Mouse (Mus musculus): ENCODE results near the gene Rhot1. TPM values are rescaled to one million over a fixed set of nuclear protein-coding genes. Genes with fewer than 3 reads are reported as not detected.

Rhot1 gene
- total and polyA plus RNA-seq, 3 experiments: 38.7 to 60.7 (median 57.2) TPM

DNA sequence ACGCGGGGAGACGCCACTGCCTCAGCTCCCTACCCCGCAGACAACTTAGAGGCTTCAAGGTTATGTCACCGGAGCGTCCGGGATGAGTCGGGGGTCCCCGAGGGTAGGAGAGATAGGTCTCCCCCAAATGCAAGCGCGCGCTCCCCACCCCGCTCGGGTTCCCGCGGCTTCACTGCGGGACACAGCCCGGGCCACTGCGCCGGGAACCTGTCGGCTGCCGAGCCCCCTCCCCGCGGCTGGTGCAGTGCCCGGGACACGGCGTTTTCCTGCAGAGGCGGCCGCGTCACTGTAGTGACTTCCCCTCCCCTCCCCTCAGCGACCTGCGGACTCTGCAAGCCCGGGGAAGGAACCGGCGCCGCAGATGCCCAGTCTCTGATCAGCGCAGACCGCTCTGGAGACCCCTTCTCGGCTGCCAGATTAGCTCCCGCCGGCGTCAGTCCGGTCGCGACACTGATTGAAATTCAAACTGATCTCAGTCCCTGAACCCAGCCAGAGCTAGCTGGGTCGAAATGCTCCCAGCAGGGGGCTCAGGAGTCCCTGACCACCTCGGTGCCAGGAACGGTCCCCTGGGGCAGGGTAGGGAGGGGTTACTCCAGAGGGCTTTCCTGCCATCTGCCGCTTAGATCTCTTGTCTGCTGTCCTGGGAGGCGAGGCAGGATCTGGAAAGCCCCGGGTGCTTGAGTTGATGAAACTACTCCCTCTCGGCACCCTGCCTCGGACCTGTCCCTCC, 92.7 kb downstream of the Rhot1 start:
- H3K9ac ChIP-seq (ENCODE audit: low read depth, low read length): peak overlapping the region; percentile 87
- peak overlapping the region; percentile 81 for H3K27ac ChIP-seq
- H3K4me1 ChIP-seq (ENCODE audit: control insufficient read depth, insufficient read depth, low read length): peaks cover 2% of the 10 kb centered on the region; the same call in 1 of the 2 replicates
- intact Hi-C loops (cut with DNase I): loop anchor here (2.0 to 5.0 kb wide), 2 partner anchors 15 to 51 kb away; no protein-coding TSS in a partner anchor
- H3K4me3 ChIP-seq: peak overlapping the region; percentile 79
- H3K27me3 ChIP-seq (ENCODE audit: control insufficient read depth, insufficient read depth, low read length): no peaks in the 10 kb centered on the region
- H3K36me3 ChIP-seq (ENCODE audit: control insufficient read depth, insufficient read depth, low read length): no peaks in the 10 kb centered on the region
- TF ChIP-seq CTCF (IDR thresholded peaks at IDR 0.05) (peak; percentile 64), POLR2A (IDR thresholded peaks at IDR 0.05; ENCODE audit: insufficient read depth, low read depth, low read length) (no peak), EP300 (IDR thresholded peaks at IDR 0.05; ENCODE audit: insufficient read depth, low read depth, low read length) (no peak)
- no peaks in the 10 kb centered on the region for H3K79me2 ChIP-seq (replicated peaks; ENCODE audit: control insufficient read depth, insufficient read depth, low read length)
- peak; percentile 80 for DNase-seq
- under 1% methylated on average over 53 of the region's 53 CpGs for WGBS

DNA sequence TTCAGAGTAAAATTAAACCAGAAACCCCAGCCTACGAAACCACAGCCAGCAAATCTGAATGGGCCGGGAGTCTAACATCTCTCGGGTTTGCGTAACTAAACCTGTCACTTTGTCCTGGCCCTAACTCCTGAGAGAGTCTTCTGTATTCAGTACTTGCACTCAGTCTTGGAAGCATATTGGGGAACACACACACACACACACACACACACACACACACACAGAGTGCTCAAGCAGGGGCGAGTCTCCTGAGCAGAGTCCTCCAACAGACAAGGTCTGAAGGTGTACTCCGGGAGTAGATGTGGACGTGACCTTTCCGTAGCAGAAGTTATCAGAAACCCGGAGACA, 93.2 kb downstream of the Rhot1 start:
- Histone ChIP-seq H3K79me2 (replicated peaks; ENCODE audit: control insufficient read depth, insufficient read depth, low read length) (no peaks in the 10 kb centered on the region), H3K4me3 (peak overlapping the region; percentile 79), H3K9ac (ENCODE audit: low read depth, low read length) (peak overlapping the region; percentile 87), H3K36me3 (ENCODE audit: control insufficient read depth, insufficient read depth, low read length) (no peaks in the 10 kb centered on the region), H3K27me3 (ENCODE audit: control insufficient read depth, insufficient read depth, low read length) (no peaks in the 10 kb centered on the region), H3K4me1 (ENCODE audit: control insufficient read depth, insufficient read depth, low read length) (peaks cover 2% of the 10 kb centered on the region; the same call in 1 of the 2 replicates), H3K27ac (peak overlapping the region; percentile 81)
- WGBS: 2% methylated on average over 9 of the region's 9 CpGs
- intact Hi-C loops (cut with DNase I): loop anchor here (5.0 kb wide), 1 partner anchor 50 kb away; no protein-coding TSS in a partner anchor
- no peak for DNase-seq
- no peak for TF ChIP-seq EP300 (IDR thresholded peaks at IDR 0.05; ENCODE audit: insufficient read depth, low read depth, low read length)
- TF ChIP-seq POLR2A (IDR thresholded peaks at IDR 0.05; ENCODE audit: insufficient read depth, low read depth, low read length): no peak
- no peak for TF ChIP-seq CTCF (IDR thresholded peaks at IDR 0.05)

DNA sequence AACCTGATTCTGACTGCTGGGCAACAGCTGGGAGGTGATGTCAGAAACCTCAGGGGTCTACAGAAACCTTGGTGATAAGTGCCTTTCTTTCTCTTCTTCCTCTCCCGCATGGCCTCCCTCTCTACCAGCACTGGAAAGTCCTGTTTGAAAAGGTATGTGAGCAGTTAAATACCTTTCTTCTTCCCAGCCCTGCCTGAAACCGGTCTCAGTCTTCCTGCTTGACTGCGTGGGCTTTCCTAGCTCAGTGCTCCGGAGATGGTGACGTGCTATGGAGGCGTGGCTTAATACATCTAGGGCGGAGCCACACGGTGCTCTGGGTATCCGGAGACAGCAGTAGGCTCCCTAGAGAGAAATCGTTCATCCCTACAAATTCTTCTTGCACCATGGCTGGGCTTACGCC, 93.7 kb downstream of the Rhot1 start:
- H3K4me1 ChIP-seq (ENCODE audit: control insufficient read depth, insufficient read depth, low read length): peaks cover 2% of the 10 kb centered on the region; the same call in 1 of the 2 replicates
- H3K27ac ChIP-seq: no peak overlapping the region
- H3K79me2 ChIP-seq (replicated peaks; ENCODE audit: control insufficient read depth, insufficient read depth, low read length): no peaks in the 10 kb centered on the region
- DNase-seq: peak; percentile 78
- no peaks in the 10 kb centered on the region for H3K36me3 ChIP-seq (ENCODE audit: control insufficient read depth, insufficient read depth, low read length)
- 8% methylated on average over 11 of the region's 11 CpGs for WGBS
- H3K4me3 ChIP-seq: peak overlapping the region; percentile 79
- intact Hi-C loops (cut with DNase I): loop anchor here (5.0 kb wide), 1 partner anchor 50 kb away; no protein-coding TSS in a partner anchor
- TF ChIP-seq CTCF (IDR thresholded peaks at IDR 0.05) (no peak), POLR2A (IDR thresholded peaks at IDR 0.05; ENCODE audit: insufficient read depth, low read depth, low read length) (peak; percentile 55; the same call in 1 of the 2 replicates), EP300 (IDR thresholded peaks at IDR 0.05; ENCODE audit: insufficient read depth, low read depth, low read length) (no peak)
- no peaks in the 10 kb centered on the region for H3K27me3 ChIP-seq (ENCODE audit: control insufficient read depth, insufficient read depth, low read length)
- H3K9ac ChIP-seq (ENCODE audit: low read depth, low read length): no peak overlapping the region

DNA sequence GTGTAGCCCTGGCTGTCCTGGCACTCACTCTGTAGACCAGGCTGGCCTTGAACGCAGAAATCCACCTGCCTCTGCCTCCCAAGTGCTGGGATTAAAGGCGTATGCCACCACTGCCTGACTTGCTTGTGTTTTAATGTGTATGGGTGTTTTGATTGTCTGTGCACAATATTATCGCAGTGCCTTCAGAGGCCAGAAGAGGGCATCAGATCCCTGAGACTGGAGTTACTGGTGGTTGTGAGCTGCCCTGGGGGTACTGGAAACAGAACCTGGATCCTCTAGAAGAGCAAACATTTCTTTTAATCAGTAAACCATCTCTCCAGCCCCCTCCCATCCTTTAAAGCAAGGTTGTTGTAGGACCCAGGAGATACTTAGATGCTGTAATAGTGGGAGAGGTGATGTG, 94.9 kb downstream of the Rhot1 start:
- intact Hi-C loops (cut with DNase I): loop anchor here (5.0 kb wide), 1 partner anchor 49 kb away; no protein-coding TSS in a partner anchor
- peak; percentile 46 for TF ChIP-seq CTCF (IDR thresholded peaks at IDR 0.05)
- no peak for TF ChIP-seq EP300 (IDR thresholded peaks at IDR 0.05; ENCODE audit: insufficient read depth, low read depth, low read length)
- no peak for TF ChIP-seq POLR2A (IDR thresholded peaks at IDR 0.05; ENCODE audit: insufficient read depth, low read depth, low read length)

DNA sequence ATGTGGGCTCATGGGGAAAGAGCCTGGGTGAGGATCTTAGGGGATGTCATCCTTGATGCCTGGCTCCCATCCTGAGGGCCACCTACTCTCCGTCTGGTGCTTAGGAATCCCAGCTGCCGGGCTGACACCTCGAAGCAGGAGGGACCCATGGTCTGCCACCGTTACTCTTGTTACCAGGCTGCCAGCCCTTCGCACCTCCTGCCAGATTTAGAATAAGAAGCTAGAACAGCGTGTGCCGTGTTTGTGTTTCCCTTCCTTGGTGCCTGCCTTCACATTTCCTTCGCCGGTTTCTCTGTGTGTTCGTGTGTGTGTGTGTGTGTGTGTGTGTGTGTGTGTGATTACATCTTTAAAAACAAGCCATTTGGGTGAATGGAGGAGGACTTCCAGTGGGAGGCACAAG, 96.0 kb downstream of the Rhot1 start:
- intact Hi-C loops (cut with DNase I): loop anchor here (5.0 kb wide), 1 partner anchor 47 kb away; no protein-coding TSS in a partner anchor

More for the DNA sequence above, 94.9 kb downstream of the Rhot1 start:
- 97% methylated on average over 3 of the region's 3 CpGs for WGBS
- DNase-seq: no peak
- H3K36me3 ChIP-seq (ENCODE audit: control insufficient read depth, insufficient read depth, low read length): no peaks in the 10 kb centered on the region
- H3K79me2 ChIP-seq (replicated peaks; ENCODE audit: control insufficient read depth, insufficient read depth, low read length): no peaks in the 10 kb centered on the region
- no peak overlapping the region for H3K4me3 ChIP-seq
- H3K27ac ChIP-seq: no peak overlapping the region
- H3K9ac ChIP-seq (ENCODE audit: low read depth, low read length): no peak overlapping the region
- peaks cover 2% of the 10 kb centered on the region; the same call in 1 of the 2 replicates for H3K4me1 ChIP-seq (ENCODE audit: control insufficient read depth, insufficient read depth, low read length)
- no peaks in the 10 kb centered on the region for H3K27me3 ChIP-seq (ENCODE audit: control insufficient read depth, insufficient read depth, low read length)

DNA sequence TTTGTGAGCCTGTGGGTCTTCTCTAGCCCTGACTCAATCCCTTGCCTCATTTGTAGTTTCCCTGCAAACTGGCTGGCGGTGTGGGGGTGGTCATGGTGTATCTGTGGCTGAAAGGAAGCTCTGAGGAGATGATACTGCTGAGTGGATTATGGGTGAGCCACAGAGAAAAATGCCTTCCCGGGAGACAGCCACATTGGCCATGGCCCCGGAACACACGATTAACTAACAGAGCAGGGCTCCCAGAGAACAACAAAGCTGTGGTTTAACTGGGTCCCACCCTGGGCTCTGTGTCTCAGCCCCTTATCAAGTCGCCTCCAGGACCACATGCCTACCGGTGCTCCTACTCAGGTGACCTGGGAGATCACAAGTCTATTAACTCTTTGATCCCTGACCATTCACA, 99.7 kb downstream of the Rhot1 start:
- no peak overlapping the region for H3K9ac ChIP-seq (ENCODE audit: low read depth, low read length)
- no peaks in the 10 kb centered on the region for H3K27me3 ChIP-seq (ENCODE audit: control insufficient read depth, insufficient read depth, low read length)
- H3K27ac ChIP-seq: no peak overlapping the region
- no peaks in the 10 kb centered on the region for H3K36me3 ChIP-seq (ENCODE audit: control insufficient read depth, insufficient read depth, low read length)
- no peaks in the 10 kb centered on the region for H3K79me2 ChIP-seq (replicated peaks; ENCODE audit: control insufficient read depth, insufficient read depth, low read length)
- intact Hi-C loops (cut with DNase I): no loop called here
- DNase-seq: no peak
- TF ChIP-seq POLR2A (IDR thresholded peaks at IDR 0.05; ENCODE audit: insufficient read depth, low read depth, low read length) (no peak), CTCF (IDR thresholded peaks at IDR 0.05) (no peak), EP300 (IDR thresholded peaks at IDR 0.05; ENCODE audit: insufficient read depth, low read depth, low read length) (no peak)
- 53% methylated on average over 6 of the region's 6 CpGs for WGBS
- no peak overlapping the region for H3K4me3 ChIP-seq
- no peaks in the 10 kb centered on the region for H3K4me1 ChIP-seq (ENCODE audit: control insufficient read depth, insufficient read depth, low read length)

More for the DNA sequence above, 96.0 kb downstream of the Rhot1 start:
- Histone ChIP-seq H3K27me3 (ENCODE audit: control insufficient read depth, insufficient read depth, low read length) (no peaks in the 10 kb centered on the region), H3K4me1 (ENCODE audit: control insufficient read depth, insufficient read depth, low read length) (peaks cover 2% of the 10 kb centered on the region; the same call in 1 of the 2 replicates), H3K9ac (ENCODE audit: low read depth, low read length) (no peak overlapping the region), H3K79me2 (replicated peaks; ENCODE audit: control insufficient read depth, insufficient read depth, low read length) (no peaks in the 10 kb centered on the region), H3K27ac (no peak overlapping the region), H3K36me3 (ENCODE audit: control insufficient read depth, insufficient read depth, low read length) (no peaks in the 10 kb centered on the region), H3K4me3 (no peak overlapping the region)
- 82% methylated on average over 10 of the region's 10 CpGs for WGBS
- DNase-seq: no peak
- TF ChIP-seq CTCF (IDR thresholded peaks at IDR 0.05): no peak
- TF ChIP-seq EP300 (IDR thresholded peaks at IDR 0.05; ENCODE audit: insufficient read depth, low read depth, low read length): no peak
- TF ChIP-seq POLR2A (IDR thresholded peaks at IDR 0.05; ENCODE audit: insufficient read depth, low read depth, low read length): no peak

All from heart, adult 2 months (tissue).